Mouse (Mus musculus) hematopoietic stem cell, adult 5-6 weeks (primary cell): ENCODE measurements around the gene B3galt6. TPM values are rescaled to one million over a fixed set of nuclear protein-coding genes. Genes with fewer than 3 reads are reported as not detected.

Experiments used
- ATAC-seq, 2 experiments: fragments of 125-278 bp in 1 of 2; replicated peaks in 1 of 2; 2 replicates each; pipeline ENCODE4 v1.8.0; 2016 to 2017; ENCODE audit warnings: inconsistent platforms in 2 of 2, mild to moderate bottlenecking in 2 of 2, moderate number of reproducible peaks in 2 of 2, low read depth in 1 of 2, moderate TSS enrichment in 1 of 2; ENCODE audit not compliant: low FRiP score in 2 of 2, poor library complexity in 2 of 2, severe bottlenecking in 2 of 2, insufficient read depth in 1 of 2, low TSS enrichment in 1 of 2
- total RNA-seq: library from RNA; stranded (forward); fragments of 172-1452, 232-1000 nt; gene quantifications from 2 replicates; pipeline ENCODE4 v1.2.3, GENCODE M21; 2017

Gene B3galt6
- total RNA-seq, 1 experiment from 2014 or later = 11.8 TPM

DNA sequence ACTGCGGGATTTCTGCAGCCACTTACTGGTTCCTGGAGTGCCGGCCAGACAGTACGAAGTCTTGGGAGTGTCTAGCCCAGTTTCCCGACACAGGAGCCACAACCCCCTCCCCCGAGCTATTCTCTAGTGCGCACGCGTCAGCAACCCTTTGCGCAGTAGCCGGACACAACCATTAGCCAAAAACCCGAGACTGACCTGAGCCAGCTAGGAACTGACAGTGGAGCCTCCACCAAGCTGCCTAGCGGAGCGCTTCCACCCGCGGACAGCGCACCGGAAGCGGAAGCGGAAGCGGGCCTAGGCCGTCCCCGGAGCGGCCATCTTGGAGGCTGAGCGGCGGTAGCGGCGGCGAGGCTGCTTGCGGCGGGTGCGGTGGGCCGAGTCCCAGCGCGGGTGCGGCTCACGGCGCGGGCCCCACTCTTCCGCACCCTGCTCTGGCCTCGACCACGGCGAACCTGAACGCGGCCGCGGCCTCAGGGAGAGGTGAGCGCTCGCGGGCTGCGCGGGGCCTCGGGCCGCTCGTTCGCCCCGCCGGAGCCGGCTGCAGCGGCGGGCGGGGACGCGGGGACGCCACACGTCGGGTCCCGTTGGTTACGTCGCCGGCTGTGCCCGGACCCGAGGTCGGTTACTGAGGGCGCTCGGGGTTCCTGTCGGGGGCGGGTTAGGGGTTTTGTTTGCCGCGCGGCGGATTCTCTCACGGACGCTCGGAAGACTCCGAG lies 48.8 kb downstream of the B3galt6 start, which contains the start of gene Ube2j2:
TSS of gene Ube2j2 (plus strand) at position 298 of the 716 bp plus-strand sequence.
- ATAC-seq = peak; percentile 92 to 97

DNA sequence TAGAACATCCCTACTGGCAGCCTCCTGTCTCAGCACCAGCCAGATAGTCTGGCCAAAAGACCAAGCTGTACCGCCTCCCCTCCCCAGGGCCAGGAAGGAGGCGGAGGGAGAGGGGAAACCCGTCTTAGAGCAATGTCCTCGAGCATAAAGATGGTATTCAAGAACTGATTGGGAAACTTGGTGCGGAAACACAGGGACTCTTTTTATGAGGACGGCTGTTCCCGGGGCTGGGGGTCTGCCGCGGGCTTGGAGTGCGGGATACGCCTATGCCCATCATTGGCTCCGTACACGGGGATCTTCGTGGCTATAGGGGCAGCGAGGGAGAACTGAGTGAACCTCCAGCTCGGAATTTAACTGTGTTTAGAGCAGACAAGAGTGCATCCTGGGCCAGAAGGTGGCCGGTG lies 49.4 kb downstream of the B3galt6 start:
- peak; percentile 15 to 42; a peak in 2 of 4 replicates for ATAC-seq

Other genes starting within 250 kb of the B3galt6 start
- 53.7 and 73.8 TPM in 2 replicates for gene Atad3a, start 231.6 kb downstream of the B3galt6 start, total RNA-seq
- gene Vwa1, start 218.0 kb downstream of the B3galt6 start, total RNA-seq = 0.30 and 0.31 TPM in 2 replicates
- gene Tmem88b, start 206.8 kb downstream of the B3galt6 start, total RNA-seq = 0.05 TPM in 1 of 2 replicates, not detected in the other
- gene Ankrd65, start 202.2 kb downstream of the B3galt6 start, total RNA-seq = not detected in 2 replicates
- gene Mrpl20, start 189.8 kb downstream of the B3galt6 start, total RNA-seq = 47.9 and 55.7 TPM in 2 replicates
- gene Ccnl2, start 180.2 kb downstream of the B3galt6 start, total RNA-seq = 120 and 133 TPM in 2 replicates
- 93.5 and 114 TPM in 2 replicates for gene Aurkaip1, start 161.4 kb downstream of the B3galt6 start, total RNA-seq
- 1.4 and 13.4 TPM in 2 replicates for gene Mxra8, start 153.0 kb downstream of the B3galt6 start, total RNA-seq
- gene Dvl1, start 145.2 kb downstream of the B3galt6 start, total RNA-seq = 21.0 and 23.8 TPM in 2 replicates
- 0.45 and 0.75 TPM in 2 replicates for gene Tas1r3, start 129.3 kb downstream of the B3galt6 start, total RNA-seq
- gene Cptp, start 123.2 kb downstream of the B3galt6 start, total RNA-seq = 7.3 and 8.5 TPM in 2 replicates
- gene Ints11, start 123.1 kb downstream of the B3galt6 start, total RNA-seq = 22.6 and 24.8 TPM in 2 replicates
- 23.3 and 26.5 TPM in 2 replicates for gene Pusl1, start 100.9 kb downstream of the B3galt6 start, total RNA-seq
- gene Acap3, start 100.8 kb downstream of the B3galt6 start, total RNA-seq = 3.7 and 13.8 TPM in 2 replicates
- 80.7 and 104 TPM in 2 replicates for gene Ube2j2, start 48.8 kb downstream of the B3galt6 start, total RNA-seq
- 12.1 and 36.7 TPM in 2 replicates for gene C1qtnf12, start 30.3 kb downstream of the B3galt6 start, total RNA-seq
- gene Sdf4, start 223 bp upstream of the B3galt6 start, total RNA-seq = 151 and 176 TPM in 2 replicates
- 2.3 and 6.6 TPM in 2 replicates for gene Tnfrsf4, start 21.2 kb upstream of the B3galt6 start, total RNA-seq
- gene Tnfrsf18, start 33.5 kb upstream of the B3galt6 start, total RNA-seq = 14.5 and 33.5 TPM in 2 replicates
- 1.3 TPM in 1 of 2 replicates, not detected in the other for gene Ttll10, start 66.8 kb upstream of the B3galt6 start, total RNA-seq
- gene 9430015G10Rik, start 117.3 kb upstream of the B3galt6 start, total RNA-seq = 35.2 and 42.8 TPM in 2 replicates
- gene Rnf223, start 137.9 kb upstream of the B3galt6 start, total RNA-seq = not detected in 2 replicates
- gene Agrn, start 204.8 kb upstream of the B3galt6 start, total RNA-seq = 2.1 and 5.2 TPM in 2 replicates
- 4.3 and 6.7 TPM in 2 replicates for gene Isg15, start 208.2 kb upstream of the B3galt6 start, total RNA-seq
- gene AW011738, start 210.7 kb upstream of the B3galt6 start, total RNA-seq = 1.9 and 2.6 TPM in 2 replicates
- gene Perm1, start 223.2 kb upstream of the B3galt6 start, total RNA-seq = not detected in 2 replicates
- 19.0 and 29.3 TPM in 2 replicates for gene Plekhn1, start 242.2 kb upstream of the B3galt6 start, total RNA-seq
- gene Noc2l, start 243.4 kb upstream of the B3galt6 start, total RNA-seq = 125 and 131 TPM in 2 replicates